Mouse (Mus musculus): ENCODE results near the gene Gm1123. TPM values are rescaled to one million over a fixed set of nuclear protein-coding genes. Genes with fewer than 3 reads are reported as not detected.

Gm1123 gene
- polyA plus RNA-seq, 1 experiment from 2014 or later = not detected

- Histone ChIP-seq H3K9me3 (no peaks in the 10 kb centered on the region), H3K27me3 (no peaks in the 10 kb centered on the region), H3K4me1 (peaks cover 9% of the 10 kb centered on the region), H3K27ac (replicated peaks) (peak overlapping the region; percentile 52; the same call in 1 of the 2 replicates), H3K36me3 (peaks cover 2% of the 10 kb centered on the region; the same call in 1 of the 2 replicates), H3K4me2 (replicated peaks) (no peak overlapping the region), H3K4me3 (no peak overlapping the region), H3K9ac (replicated peaks) (no peak overlapping the region)
- ATAC-seq (replicated peaks) = peak; percentile 73; the same call in 1 of the 2 replicates
- WGBS = 69% methylated on average over 8 of the region's 8 CpGs
Measured at GRCm38 (mm10) chr9:99044761-99045160, 9.2 kb upstream of the Gm1123 start.

GRCm38 (mm10) chr9:99042641-99043040 lies 7.1 kb upstream of the Gm1123 start:
- H3K4me2 ChIP-seq (replicated peaks) = no peak overlapping the region
- H3K4me3 ChIP-seq = no peak overlapping the region
- ATAC-seq (replicated peaks) = no peak
- H3K27me3 ChIP-seq = no peaks in the 10 kb centered on the region
- no peak overlapping the region for H3K9ac ChIP-seq (replicated peaks)
- no peak overlapping the region for H3K27ac ChIP-seq (replicated peaks)
- H3K4me1 ChIP-seq = peaks cover 3% of the 10 kb centered on the region; the same call in 1 of the 2 replicates
- no peaks in the 10 kb centered on the region for H3K9me3 ChIP-seq
- H3K36me3 ChIP-seq = peaks cover 2% of the 10 kb centered on the region; the same call in 1 of the 2 replicates
- WGBS = 90% methylated on average over 4 of the region's 4 CpGs

- Histone ChIP-seq H3K9ac (replicated peaks) (no peak overlapping the region), H3K4me2 (replicated peaks) (no peak overlapping the region), H3K4me1 (peaks cover 3% of the 10 kb centered on the region; the same call in 1 of the 2 replicates), H3K27me3 (no peaks in the 10 kb centered on the region), H3K9me3 (no peaks in the 10 kb centered on the region), H3K36me3 (peaks cover 2% of the 10 kb centered on the region; the same call in 1 of the 2 replicates), H3K27ac (replicated peaks) (no peak overlapping the region), H3K4me3 (no peak overlapping the region)
- no peak for ATAC-seq (replicated peaks)
- WGBS = 77% methylated on average over 9 of the region's 9 CpGs
Measured at GRCm38 (mm10) chr9:99041994-99042393, 6.5 kb upstream of the Gm1123 start.

- Histone ChIP-seq H3K4me2 (replicated peaks) (no peak overlapping the region), H3K9ac (replicated peaks) (no peak overlapping the region), H3K4me1 (no peaks in the 10 kb centered on the region), H3K27ac (replicated peaks) (no peak overlapping the region), H3K27me3 (no peaks in the 10 kb centered on the region), H3K9me3 (no peaks in the 10 kb centered on the region), H3K4me3 (no peak overlapping the region), H3K36me3 (no peaks in the 10 kb centered on the region)
- no peak for ATAC-seq (replicated peaks)
- WGBS = 84% methylated on average over 8 of the region's 8 CpGs
Measured at GRCm38 (mm10) chr9:99034111-99034510, 1.4 kb downstream of the Gm1123 start.

- no peaks in the 10 kb centered on the region for H3K9me3 ChIP-seq
- ATAC-seq (replicated peaks) = no peak
- no peak overlapping the region for H3K4me2 ChIP-seq (replicated peaks)
- WGBS = 88% methylated on average over 8 of the region's 8 CpGs
- no peak overlapping the region for H3K9ac ChIP-seq (replicated peaks)
- no peaks in the 10 kb centered on the region for H3K36me3 ChIP-seq
- no peaks in the 10 kb centered on the region for H3K27me3 ChIP-seq
- no peaks in the 10 kb centered on the region for H3K4me1 ChIP-seq
- no peak overlapping the region for H3K4me3 ChIP-seq
- H3K27ac ChIP-seq (replicated peaks) = no peak overlapping the region
Measured at GRCm38 (mm10) chr9:99032031-99032430, 3.5 kb downstream of the Gm1123 start.

- Histone ChIP-seq H3K4me2 (replicated peaks) (no peak overlapping the region), H3K9me3 (no peaks in the 10 kb centered on the region), H3K9ac (replicated peaks) (no peak overlapping the region), H3K27ac (replicated peaks) (no peak overlapping the region), H3K4me3 (no peak overlapping the region), H3K4me1 (no peaks in the 10 kb centered on the region), H3K27me3 (no peaks in the 10 kb centered on the region), H3K36me3 (no peaks in the 10 kb centered on the region)
- no peak for ATAC-seq (replicated peaks)
- 83% methylated on average over 4 of the region's 4 CpGs for WGBS
Measured at GRCm38 (mm10) chr9:99021751-99022150, 13.8 kb downstream of the Gm1123 start.

GRCm38 (mm10) chr9:99021166-99021565 lies 14.3 kb downstream of the Gm1123 start:
- H3K4me1 ChIP-seq = no peaks in the 10 kb centered on the region
- H3K4me2 ChIP-seq (replicated peaks) = no peak overlapping the region
- no peaks in the 10 kb centered on the region for H3K9me3 ChIP-seq
- ATAC-seq (replicated peaks) = no peak
- H3K27ac ChIP-seq (replicated peaks) = no peak overlapping the region
- H3K4me3 ChIP-seq = no peak overlapping the region
- H3K36me3 ChIP-seq = no peaks in the 10 kb centered on the region
- no peaks in the 10 kb centered on the region for H3K27me3 ChIP-seq
- WGBS = 16% methylated on average over 5 of the region's 5 CpGs
- H3K9ac ChIP-seq (replicated peaks) = no peak overlapping the region

- Histone ChIP-seq H3K36me3 (no peaks in the 10 kb centered on the region), H3K9me3 (no peaks in the 10 kb centered on the region), H3K9ac (replicated peaks) (no peak overlapping the region), H3K4me2 (replicated peaks) (no peak overlapping the region), H3K27me3 (no peaks in the 10 kb centered on the region), H3K4me1 (no peaks in the 10 kb centered on the region), H3K4me3 (no peak overlapping the region), H3K27ac (replicated peaks) (no peak overlapping the region)
- ATAC-seq (replicated peaks) = no peak
- 67% methylated on average over 6 of the region's 6 CpGs for WGBS
Measured at GRCm38 (mm10) chr9:99017679-99018078, 17.8 kb downstream of the Gm1123 start.

- Histone ChIP-seq H3K27ac (replicated peaks) (no peak overlapping the region), H3K4me3 (no peak overlapping the region), H3K27me3 (no peaks in the 10 kb centered on the region), H3K9ac (replicated peaks) (no peak overlapping the region), H3K36me3 (no peaks in the 10 kb centered on the region), H3K4me2 (replicated peaks) (no peak overlapping the region), H3K4me1 (no peaks in the 10 kb centered on the region), H3K9me3 (no peaks in the 10 kb centered on the region)
- WGBS = 83% methylated on average over 3 of the region's 3 CpGs
- ATAC-seq (replicated peaks) = no peak
Measured at GRCm38 (mm10) chr9:99016759-99017158, 18.8 kb downstream of the Gm1123 start.

GRCm38 (mm10) chr9:99016301-99016700 lies 19.2 kb downstream of the Gm1123 start:
- no peaks in the 10 kb centered on the region for H3K9me3 ChIP-seq
- whole genome bisulfite sequencing = 75% methylated on average over 3 of the region's 3 CpGs
- no peak overlapping the region for H3K4me3 ChIP-seq
- no peaks in the 10 kb centered on the region for H3K27me3 ChIP-seq
- H3K27ac ChIP-seq (replicated peaks) = no peak overlapping the region
- no peaks in the 10 kb centered on the region for H3K36me3 ChIP-seq
- no peak overlapping the region for H3K4me2 ChIP-seq (replicated peaks)
- no peak for ATAC-seq (replicated peaks)
- H3K4me1 ChIP-seq = no peaks in the 10 kb centered on the region
- no peak overlapping the region for H3K9ac ChIP-seq (replicated peaks)

GRCm38 (mm10) chr9:99009898-99010199 lies 25.7 kb downstream of the Gm1123 start:
- 100% methylated on average over 3 of the region's 3 CpGs for WGBS
- no peak for ATAC-seq (replicated peaks)
- no peak overlapping the region for H3K27ac ChIP-seq (replicated peaks)

GRCm38 (mm10) chr9:99009069-99009897 lies 26.2 kb downstream of the Gm1123 start:
- WGBS = 85% methylated on average over 12 of the region's 12 CpGs
- no peak overlapping the region for H3K4me3 ChIP-seq
- no peaks in the 10 kb centered on the region for H3K9me3 ChIP-seq
- no peak overlapping the region for H3K27ac ChIP-seq (replicated peaks)
- H3K27me3 ChIP-seq = no peaks in the 10 kb centered on the region
- H3K9ac ChIP-seq (replicated peaks) = no peak overlapping the region
- ATAC-seq (replicated peaks) = no peak
- no peak overlapping the region for H3K4me2 ChIP-seq (replicated peaks)
- H3K36me3 ChIP-seq = peaks cover 13% of the 10 kb centered on the region; the same call in 1 of the 2 replicates
- H3K4me1 ChIP-seq = no peaks in the 10 kb centered on the region

More at GRCm38 (mm10) chr9:99009898-99010199, 25.7 kb downstream of the Gm1123 start:
- no peaks in the 10 kb centered on the region for H3K9me3 ChIP-seq
- H3K36me3 ChIP-seq = peaks cover 10% of the 10 kb centered on the region; the same call in 1 of the 2 replicates
- H3K27me3 ChIP-seq = no peaks in the 10 kb centered on the region
- H3K4me3 ChIP-seq = no peak overlapping the region
- no peak overlapping the region for H3K4me2 ChIP-seq (replicated peaks)
- no peak overlapping the region for H3K9ac ChIP-seq (replicated peaks)
- H3K4me1 ChIP-seq = no peaks in the 10 kb centered on the region

- H3K36me3 ChIP-seq = peaks cover 37% of the 10 kb centered on the region
Measured at GRCm38 (mm10) chr9:99001326-99001725, 34.2 kb downstream of the Gm1123 start.

More at GRCm38 (mm10) chr9:99001326-99001725, 34.2 kb downstream of the Gm1123 start:
- no peak overlapping the region for H3K4me3 ChIP-seq
- H3K4me1 ChIP-seq = no peaks in the 10 kb centered on the region
- WGBS = 91% methylated on average over 6 of the region's 6 CpGs
- no peak overlapping the region for H3K9ac ChIP-seq (replicated peaks)
- ATAC-seq (replicated peaks) = no peak
- H3K9me3 ChIP-seq = no peaks in the 10 kb centered on the region
- H3K27me3 ChIP-seq = no peaks in the 10 kb centered on the region
- H3K27ac ChIP-seq (replicated peaks) = no peak overlapping the region
- no peak overlapping the region for H3K4me2 ChIP-seq (replicated peaks)
